Mouse (Mus musculus) gastrocnemius, postnatal 14 days (tissue): ENCODE measurements around the gene Msrb3. TPM values are rescaled to one million over a fixed set of nuclear protein-coding genes. Genes with fewer than 3 reads are reported as not detected.

ENCODE experiments used
- DNase-seq: peaks from one replicate; pipeline ENCODE4 v3.0.0; 2021; ENCODE audit warnings: mixed read lengths
- intact Hi-C: fragments of 180-260 bp; cut with DNase I; formaldehyde crosslinking; loops from one replicate; pipeline ENCODE4 v1.15.1; 2025; ENCODE audit warnings: low total_unique reads
- total RNA-seq, 2 experiments: library from RNA; stranded (reverse); gene quantifications; 2 replicates each; pipeline ENCODE4 v1.2.3; 2021

Gene Msrb3
- total RNA-seq, 2 experiments from 2014 or later, result 88.3 to 90.4 TPM

DNA sequence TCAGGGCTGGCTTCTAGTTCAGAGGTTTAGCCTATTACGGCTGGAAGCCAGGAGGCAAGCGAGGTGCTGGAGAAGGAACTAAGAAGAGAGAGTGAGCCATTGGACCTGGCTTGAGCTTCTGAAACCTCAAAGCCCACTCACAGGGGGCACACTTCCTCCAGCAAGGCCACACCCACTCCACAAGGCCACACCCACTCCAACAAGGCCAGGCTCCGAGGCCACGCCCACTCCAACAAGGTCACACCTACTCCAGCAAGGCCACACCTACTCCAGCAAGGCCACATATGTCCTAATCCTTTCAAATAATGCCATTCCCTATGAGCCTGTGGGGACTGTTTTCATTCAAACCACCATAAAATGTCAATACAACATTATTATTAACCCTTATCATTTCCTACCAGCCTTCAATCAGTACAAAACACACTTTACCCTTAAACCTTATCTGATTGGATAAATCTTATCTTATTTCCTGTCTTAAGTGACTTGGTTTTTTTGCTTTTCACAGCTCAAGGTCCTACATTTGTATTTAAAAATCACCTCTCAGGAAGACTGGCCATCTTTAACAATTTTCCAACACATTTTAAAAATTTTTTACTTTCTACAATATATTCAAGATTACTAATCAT, 5.1 kb upstream of the Msrb3 start:
- DNase-seq, result no peak
- intact Hi-C loops, result no loop called here

- intact Hi-C loops, result no loop called here
- no peak for DNase-seq
Measured at GRCm38 (mm10) chr10:120901746-120902145, 2.8 kb upstream of the Msrb3 start.

DNA sequence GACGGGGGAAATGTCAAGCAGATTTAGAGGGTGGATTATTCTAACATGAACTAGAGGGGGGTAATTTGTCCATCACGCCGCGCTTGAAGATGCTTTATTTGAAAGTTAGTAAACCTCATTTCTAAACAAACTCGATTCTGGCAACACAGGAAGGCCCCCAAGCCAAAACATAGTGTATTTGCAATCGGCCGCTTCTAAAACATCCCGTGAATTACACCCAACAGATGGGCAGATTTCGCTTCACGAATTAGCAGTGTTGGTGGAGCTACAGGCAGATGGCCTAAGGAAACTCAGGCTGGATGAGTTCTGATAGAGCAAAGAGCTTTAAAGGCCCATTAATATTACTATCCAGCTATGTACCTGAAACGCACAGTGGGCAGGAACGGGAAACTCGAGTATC, 1.2 kb upstream of the Msrb3 start:
- intact Hi-C loops, result no loop called here
- no peak for DNase-seq

DNA sequence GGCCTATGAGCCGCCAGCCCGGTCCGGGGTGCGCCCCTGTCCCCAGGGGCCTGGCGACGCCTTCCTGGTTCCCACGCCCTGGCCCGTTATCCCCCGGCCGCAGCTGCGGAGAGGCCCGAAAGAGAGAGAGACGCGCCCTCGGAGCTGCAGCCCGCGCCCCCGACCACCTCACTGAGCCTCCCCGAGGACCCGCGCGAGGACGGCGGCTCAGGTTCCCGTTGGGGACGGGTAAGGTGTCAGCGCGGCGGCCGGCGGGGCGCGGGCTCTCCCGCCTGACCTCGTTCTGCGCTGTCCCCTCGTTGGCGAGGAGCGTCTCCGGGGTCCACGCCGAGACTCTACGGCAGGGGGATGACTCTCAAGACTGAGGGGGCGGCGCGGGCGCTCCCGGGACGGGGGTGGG, 544 bp downstream of the Msrb3 start:
- intact Hi-C loops, result no loop called here
- DNase-seq, result peak; percentile 27

- DNase-seq, result no peak
- intact Hi-C loops, result no loop called here
Measured at GRCm38 (mm10) chr10:120895899-120896289, 3.0 kb downstream of the Msrb3 start.

GRCm38 (mm10) chr10:120894978-120895898, 3.7 kb downstream of the Msrb3 start:
- DNase-seq, result no peak
- intact Hi-C loops, result no loop called here

GRCm38 (mm10) chr10:120893938-120894337, 5.0 kb downstream of the Msrb3 start:
- no peak for DNase-seq
- intact Hi-C loops, result no loop called here

GRCm38 (mm10) chr10:120891131-120891530, 7.8 kb downstream of the Msrb3 start:
- DNase-seq, result no peak
- intact Hi-C loops, result no loop called here

DNA sequence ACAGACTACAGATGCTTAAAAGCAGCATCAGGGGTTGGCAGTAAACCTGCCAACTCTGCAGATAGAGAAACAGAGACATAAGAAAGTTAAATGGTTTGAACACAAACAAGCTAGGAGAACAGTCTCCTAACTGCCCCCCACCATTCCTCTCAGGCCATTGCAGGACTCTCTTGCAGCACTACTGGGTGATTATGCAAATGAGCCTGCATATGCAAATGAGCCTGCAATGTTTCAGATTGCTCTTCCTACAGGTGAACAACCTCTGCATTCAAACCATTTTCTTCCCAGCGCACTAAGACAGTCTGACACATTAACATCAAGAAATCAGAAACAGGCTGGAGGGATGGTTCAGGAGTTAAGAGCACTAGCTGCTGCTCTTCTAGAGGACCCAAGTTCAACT, 8.3 kb downstream of the Msrb3 start:
- no peak for DNase-seq
- intact Hi-C loops, result no loop called here

DNA sequence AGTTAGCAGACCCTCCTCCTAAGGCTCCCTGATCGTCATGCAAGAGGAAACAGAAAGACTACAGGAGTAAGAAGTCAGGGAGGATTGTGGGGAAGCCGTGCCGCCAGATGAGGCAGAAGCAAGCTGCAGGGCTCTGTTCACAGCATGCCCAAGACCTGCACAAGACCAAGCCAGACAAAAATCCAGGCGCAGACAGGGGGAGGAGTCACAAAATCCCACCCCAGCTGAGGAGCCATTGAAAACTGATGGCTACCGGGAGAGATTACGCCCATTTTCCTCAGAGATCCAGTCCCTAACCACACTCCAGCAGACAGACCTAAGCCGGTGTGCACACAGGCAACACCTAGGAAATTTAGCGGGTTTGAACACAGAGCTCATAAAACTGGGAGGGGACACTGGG, 10.4 kb downstream of the Msrb3 start:
- intact Hi-C loops, result no loop called here
- DNase-seq, result no peak

DNA sequence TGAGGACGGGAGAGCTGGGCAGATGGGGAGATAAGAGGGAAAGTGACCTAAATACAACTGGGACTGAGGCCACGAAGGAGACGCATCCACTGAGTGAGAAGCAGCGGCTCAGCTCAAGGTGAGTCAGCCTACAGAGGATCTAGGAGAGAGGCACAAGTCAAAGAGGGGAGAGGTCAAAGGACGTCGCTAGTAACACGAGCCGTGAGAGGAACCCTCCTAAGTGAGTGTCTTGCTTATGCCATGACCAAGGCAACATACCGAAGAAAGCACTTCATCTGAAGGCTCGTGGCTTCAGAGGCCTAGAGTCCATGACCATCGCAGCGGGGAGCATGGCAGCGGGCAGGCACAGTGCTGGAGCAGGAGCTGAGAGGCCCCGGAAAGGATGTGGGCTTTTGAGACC, 14.7 kb downstream of the Msrb3 start:
- intact Hi-C loops, result no loop called here
- DNase-seq, result no peak

- intact Hi-C loops, result no loop called here
- no peak for DNase-seq
Measured at GRCm38 (mm10) chr10:120883732-120884131, 15.2 kb downstream of the Msrb3 start.

DNA sequence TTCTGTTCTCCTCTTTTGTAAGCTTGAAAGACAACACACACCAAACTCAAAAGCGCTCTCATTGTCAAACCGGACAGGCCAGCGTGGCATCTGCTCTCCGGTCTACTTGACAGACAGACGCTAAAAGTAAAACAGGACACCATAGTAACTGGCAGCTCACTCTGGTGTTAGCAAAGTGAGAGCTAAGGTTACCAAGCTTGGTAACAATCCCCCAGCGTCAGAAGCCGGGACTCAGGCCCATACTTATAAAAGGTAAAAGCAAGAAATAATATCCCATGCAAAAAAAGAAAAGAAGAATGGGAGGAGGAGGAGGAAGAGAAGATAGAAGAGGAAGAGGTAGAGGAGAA, 15.9 kb downstream of the Msrb3 start:
- intact Hi-C loops, result no loop called here
- DNase-seq, result no peak

GRCm38 (mm10) chr10:120882347-120883068, 16.4 kb downstream of the Msrb3 start:
- intact Hi-C loops, result no loop called here
- no peak for DNase-seq

GRCm38 (mm10) chr10:120876549-120877270, 22.2 kb downstream of the Msrb3 start:
- DNase-seq, result no peak
- intact Hi-C loops, result no loop called here

- intact Hi-C loops, result no loop called here
- peak; percentile 85 for DNase-seq
Measured at GRCm38 (mm10) chr10:120875672-120876463, 23.0 kb downstream of the Msrb3 start.

DNA sequence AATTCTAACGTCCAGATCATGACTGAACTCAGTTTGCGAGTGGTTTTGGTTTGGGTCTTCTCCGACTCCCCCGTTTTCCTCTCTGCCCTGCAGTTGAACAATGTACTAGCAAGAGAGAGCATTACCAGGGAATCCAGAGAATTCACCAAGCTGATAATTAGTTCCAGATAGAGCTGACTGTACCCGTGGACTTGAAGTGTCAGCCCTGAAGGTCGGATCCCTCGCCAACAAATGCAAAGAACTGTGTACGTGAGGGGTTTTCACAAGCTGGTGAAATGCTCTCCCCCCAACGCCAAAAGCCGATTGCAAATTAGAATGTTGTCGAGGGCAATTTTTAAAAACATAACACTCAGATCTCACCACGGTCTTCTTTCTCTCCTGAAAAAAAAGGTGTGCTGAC, 24.6 kb downstream of the Msrb3 start:
- DNase-seq, result no peak
- intact Hi-C loops, result no loop called here

DNA sequence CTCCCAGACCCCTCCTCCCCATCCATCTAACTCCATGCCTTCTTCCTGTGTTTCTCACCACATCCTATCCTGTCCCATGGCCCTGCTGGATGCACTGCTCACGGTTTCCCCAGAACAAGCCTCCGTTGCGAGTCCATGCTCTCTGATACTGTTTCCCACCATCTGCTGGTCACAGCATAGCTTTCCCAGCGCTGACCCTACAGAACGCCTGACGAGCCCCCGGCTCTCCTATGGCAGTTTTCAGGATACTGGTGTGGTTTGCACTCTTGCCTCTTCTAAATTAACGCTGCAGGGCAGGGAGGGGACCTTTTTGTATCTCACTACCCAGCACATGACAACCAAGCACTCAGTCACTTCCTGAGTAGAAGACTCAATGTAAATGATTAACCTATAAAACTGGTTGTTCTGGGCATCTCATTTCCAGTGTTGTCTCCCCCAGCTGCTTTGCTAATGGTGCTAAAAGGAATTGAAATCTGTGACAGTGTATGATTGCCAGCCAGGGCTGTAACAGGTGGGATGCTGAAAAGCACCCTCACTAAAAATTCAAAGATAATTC, 25.2 kb downstream of the Msrb3 start:
- DNase-seq, result no peak
- intact Hi-C loops, result no loop called here

- no peak for DNase-seq
- intact Hi-C loops, result no loop called here
Measured at GRCm38 (mm10) chr10:120872483-120872862, 26.4 kb downstream of the Msrb3 start.
